Mouse (Mus musculus) A20 (cell line): Measurements from ENCODE around the gene Hecw2.
A peak's percentile ranks its signal among the peaks of the same experiment; 100 is the strongest.

Experiments used
- DNase-seq: peaks from one replicate; pipeline ENCODE4 v3.0.0-alpha.2; 2011; ENCODE audit warnings: low read depth, low spot score

Hecw2 gene

DNA sequence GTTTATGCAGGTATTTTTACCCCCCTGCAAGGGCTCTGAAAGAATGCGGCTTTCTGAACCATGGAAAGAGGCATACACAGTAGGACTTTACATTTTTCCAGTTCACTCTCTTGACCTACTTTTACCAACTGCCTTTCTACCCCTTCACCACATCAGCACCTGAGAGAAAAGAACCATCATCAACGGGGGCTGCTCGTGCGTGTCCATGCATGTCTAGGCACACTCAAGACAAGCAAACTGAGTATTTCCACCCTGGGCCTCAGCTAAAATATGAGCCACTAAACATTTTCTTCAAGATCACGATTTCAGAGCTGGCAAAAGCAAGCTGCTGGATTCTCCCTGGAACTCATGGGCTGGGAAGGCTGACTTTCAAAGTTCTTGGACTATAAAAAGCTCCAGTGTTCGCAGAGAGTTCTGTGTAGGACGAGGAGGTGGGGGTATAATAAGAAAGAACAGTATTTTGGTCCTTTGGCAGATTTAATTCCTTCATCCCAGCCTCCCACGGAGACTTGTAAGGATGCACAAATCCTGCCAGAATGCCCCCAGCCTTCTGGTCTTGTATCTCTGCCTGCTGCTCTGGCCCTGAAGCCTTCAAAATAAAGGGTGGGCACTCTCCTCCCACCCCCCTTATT is 76.5 kb downstream of the Hecw2 start:
- DNase-seq = no peak

DNA sequence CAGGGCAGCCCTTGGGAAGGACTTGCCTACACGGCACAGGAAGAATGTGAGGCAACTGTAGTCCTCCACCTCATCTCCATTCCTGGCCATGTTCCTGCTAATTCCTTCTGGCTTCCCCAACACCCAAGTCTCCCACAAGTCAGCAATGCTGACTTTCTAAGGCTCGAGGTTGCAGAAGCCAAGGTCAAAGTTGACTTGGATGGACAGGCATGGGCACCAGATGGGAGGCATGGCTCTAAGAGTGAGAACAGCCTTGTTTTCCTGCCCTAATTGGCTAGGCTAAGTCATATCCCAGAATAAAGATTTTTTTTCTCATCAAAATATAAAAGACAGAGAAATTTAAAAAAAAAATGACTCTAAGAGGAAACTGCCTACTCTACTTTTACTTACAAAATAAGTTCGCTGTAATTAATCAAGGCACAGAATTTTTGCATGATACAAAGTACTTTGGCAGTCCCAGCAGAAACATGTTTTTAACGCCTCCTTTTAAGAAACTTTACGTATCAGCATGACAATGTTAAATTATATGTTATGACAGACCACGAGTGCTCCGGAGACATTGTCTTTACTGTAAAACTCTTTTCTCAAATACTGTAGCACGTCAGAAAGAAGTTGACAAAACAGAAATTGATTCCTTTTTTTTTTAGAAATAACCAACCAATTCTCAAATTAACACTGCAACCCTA is 83.9 kb downstream of the Hecw2 start:
- DNase-seq = no peak

- no peak for DNase-seq
Observed at GRCm38 (mm10) chr1:54109255-54109654, 85.7 kb downstream of the Hecw2 start.

DNA sequence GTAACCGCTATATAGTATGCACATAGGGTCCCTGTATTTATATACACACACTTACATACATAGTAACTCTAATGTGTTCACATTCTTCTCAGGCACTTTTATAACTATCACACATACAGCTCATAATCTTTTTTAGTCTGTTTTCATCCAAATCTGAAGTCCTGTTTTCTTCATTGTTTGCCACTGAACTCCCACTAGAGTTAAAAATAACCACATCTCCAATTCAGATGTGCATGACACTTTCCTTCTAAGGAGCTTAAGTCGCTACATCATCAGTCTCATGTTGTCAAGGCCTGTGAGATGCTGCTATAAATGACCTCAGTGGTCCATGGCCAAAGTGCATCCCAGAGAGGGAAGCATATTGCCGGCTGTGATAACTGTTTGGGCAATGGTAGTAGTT is 88.2 kb downstream of the Hecw2 start:
- no peak for DNase-seq

GRCm38 (mm10) chr1:54079708-54080107 is 115.3 kb downstream of the Hecw2 start:
- DNase-seq = no peak

DNA sequence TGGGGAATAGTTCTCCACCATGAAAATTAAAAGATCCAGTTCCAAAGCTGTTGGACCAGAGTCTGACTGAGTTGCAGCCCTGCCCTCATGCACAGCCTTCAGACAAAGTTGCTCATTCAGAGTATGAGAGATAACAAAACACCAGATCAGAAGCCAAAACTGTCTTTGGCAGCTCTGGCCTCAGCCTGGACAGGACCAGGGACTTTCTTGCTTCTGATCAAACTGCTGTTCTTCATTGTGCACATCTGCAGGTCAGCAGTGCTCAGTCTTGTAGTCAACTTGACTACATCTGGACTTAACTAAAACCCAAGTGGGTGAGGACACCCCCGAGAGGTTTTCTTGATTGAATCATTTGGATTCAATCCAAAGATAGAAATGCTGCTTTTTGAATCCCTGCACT is 120.5 kb downstream of the Hecw2 start:
- DNase-seq = no peak

- no peak for DNase-seq
Observed at GRCm38 (mm10) chr1:54070121-54070520, 124.8 kb downstream of the Hecw2 start.

DNA sequence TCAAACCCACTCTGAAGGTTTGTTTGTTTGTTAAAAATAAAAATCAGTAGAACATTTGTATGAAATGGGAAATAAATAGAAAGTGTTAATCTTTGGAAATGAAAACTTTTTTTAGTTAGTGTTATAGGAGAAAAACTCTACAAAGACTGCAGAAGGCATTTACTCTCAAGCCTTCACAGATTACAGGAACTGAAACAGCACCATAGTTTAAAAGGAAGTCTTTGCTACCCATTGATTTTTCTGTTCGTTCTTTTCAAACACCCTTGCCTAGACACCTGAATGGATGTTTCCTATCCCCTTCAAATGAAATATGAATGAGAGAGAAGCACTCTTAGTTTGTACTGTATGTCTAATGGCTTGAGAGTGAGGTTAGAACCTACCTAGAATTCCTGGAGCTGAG is 126.7 kb downstream of the Hecw2 start:
- peak; percentile 17 for DNase-seq

DNA sequence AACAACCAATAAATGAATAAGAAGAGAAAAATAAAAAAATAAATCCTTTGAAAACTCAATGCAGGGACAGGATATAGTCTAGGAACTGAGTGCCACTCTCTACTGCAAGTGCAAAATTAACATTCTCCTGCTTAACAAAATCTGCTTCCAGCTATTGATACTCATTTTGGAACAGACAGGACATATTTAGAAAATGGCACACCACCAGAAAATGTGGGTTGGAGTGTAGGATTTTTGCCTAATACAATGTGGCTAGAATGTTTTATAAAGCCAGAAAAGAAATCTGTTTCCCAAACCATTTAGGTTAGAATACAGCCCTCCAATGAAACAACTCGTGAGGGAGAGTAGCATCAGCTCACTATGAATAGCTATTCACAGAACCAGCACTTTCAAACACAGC is 129.5 kb downstream of the Hecw2 start:
- DNase-seq = no peak

- DNase-seq = no peak
Observed at GRCm38 (mm10) chr1:54061078-54061477, 133.9 kb downstream of the Hecw2 start.

- no peak for DNase-seq
Observed at GRCm38 (mm10) chr1:54059731-54060130, 135.2 kb downstream of the Hecw2 start.

DNA sequence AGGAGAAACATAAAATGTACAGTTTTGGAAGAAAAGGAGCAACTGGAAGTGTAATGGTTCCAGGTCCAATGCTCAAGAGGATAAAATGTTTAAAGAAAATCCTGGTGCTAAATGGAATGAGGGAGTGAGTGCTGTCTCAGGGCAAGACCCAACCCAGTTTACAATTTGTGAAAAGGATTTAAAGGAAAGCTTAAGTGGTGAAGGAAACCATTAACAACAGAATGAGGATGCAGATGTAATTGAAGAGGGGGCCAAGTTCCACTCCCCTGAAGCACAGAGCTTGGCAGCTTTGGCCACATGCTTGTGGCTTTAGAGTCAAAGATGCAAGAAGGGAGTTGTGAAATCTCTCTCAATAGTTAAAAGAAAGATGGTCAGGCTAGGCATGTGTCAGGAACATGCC is 142.2 kb downstream of the Hecw2 start:
- no peak for DNase-seq

DNA sequence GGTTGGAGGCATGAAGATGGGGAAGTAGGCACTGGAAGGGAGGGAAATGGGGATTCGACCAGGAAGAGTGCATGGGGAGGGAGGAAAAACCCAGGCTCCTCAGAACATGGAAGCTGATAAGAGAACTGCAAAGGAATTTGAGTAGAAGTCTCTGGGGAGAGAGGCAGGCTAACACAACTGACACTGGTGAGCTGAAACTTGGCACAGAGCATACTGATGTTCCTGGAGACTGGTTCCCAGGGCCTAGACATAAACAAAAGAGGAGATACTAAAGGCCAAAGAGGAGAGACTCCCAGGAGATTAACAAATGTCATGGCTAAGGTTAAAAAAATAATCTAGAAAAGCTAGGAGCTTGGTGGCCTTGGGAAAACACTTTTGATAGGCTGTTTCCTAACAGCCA is 148.0 kb downstream of the Hecw2 start:
- DNase-seq = no peak

GRCm38 (mm10) chr1:54039062-54039461 is 155.9 kb downstream of the Hecw2 start:
- peak; percentile 48 for DNase-seq

- no peak for DNase-seq
Observed at GRCm38 (mm10) chr1:54017686-54018085, 177.3 kb downstream of the Hecw2 start.

DNA sequence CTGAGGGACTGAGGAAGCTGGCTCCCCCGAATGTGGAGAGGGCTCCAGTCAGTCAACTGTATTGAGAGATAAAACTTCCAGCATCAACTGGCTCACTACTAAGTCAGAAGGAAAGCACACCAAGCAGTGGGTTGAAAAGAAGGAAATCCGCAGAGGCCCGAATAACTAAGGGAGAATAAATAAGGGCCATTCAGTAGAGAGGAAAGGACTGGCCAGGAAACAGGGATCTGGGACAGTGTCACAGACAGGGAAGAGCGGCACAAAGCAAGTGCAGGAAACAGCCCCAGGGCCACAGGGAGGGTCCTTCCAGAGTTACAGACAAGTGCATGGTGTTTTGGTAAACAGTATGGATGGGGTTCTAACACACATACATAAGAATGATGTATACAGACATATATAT is 179.2 kb downstream of the Hecw2 start:
- DNase-seq = no peak

DNA sequence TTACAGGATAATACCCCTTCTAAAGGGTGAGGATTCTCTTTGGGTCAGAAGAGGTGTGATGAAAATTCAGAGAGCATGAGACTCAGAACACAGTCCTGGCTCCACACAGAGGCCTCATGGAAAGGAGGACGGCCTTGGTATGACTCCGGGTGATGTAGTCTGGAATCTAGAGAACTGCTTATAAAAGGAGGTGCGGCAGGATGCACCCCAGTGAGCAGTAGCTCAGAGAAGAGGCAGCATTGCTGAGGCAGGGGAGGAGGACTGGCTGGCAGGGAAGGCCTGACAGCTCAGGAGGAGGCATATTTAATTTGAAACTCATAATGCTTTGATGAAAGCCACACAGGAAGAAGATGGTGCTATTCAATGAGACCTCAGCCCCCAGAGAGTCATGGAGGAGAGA is 182.6 kb downstream of the Hecw2 start:
- DNase-seq = no peak

DNA sequence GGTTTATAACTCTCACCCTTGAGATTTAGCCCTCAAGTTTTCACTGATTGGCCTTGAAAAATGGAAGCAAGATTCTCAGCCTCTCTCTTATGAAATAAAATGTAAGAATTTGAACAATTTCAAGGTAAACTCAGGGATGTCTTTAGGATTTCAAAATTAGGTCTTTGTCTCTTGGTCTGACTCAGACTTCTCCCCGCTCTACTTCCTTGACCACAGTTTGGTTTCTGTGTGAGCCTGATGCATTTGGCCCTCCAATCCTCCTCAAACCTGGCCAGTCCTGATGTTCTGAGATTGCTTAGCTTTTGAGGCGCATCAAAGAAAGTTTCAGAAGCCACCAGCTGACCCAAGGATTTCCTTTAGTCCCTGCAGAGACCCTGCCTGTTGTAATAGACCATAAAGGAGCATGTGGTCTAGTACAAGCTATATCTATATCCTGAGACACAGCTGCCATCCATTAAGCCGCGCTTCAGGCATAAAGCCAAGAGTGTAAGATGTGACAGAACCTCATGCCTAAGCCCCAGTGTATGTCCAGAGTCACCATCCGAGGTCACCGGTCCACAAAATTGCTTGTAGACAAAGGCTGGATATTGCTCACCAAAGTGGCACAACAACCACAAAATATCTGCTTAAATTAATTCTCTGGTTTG is 185.4 kb downstream of the Hecw2 start:
- DNase-seq = no peak

DNA sequence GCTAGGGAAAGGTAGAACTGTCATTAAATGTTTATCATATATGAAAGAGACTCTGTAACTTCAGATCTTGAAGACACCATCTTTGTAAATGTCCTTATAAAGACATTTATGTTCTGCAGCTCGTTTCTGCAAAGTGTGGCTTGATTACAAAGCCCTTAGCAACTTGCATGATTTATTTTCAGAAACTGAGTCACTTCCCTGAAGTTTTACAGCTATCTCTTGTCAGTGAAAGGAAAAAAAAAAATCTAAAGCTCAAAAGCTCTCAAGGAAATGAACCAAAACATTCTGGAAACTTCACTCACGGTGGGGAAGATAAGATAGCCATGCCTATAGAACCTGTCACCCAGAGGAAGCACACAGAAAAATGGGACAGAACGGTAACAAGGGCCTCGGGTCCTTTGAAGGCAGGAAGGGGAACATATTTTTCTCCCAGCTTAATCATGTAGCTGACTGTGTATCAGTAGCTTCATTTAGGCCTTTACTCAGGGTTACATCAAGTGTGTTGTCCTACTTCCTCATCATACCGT is 189.0 kb downstream of the Hecw2 start:
- DNase-seq = no peak

- no peak for DNase-seq
Observed at GRCm38 (mm10) chr1:54003288-54003687, 191.7 kb downstream of the Hecw2 start.

DNA sequence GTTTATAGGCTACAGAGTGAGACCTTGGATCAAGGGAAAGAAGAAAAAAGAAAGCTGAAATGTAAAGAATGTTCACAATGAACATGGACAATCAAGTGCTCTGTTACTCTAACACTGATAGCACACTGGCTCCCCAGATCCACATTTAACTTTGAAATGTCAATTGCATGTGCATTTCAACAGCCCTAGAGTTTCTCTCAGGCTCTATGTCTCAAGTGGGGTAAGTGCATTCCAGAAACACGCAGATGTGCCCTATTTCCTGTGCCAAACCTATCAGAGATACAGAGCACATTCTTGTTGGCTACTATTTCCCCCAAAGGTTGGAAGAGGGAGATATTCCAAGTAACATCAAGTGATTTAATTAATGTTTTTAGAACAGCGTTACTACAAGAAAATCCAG is 192.9 kb downstream of the Hecw2 start:
- DNase-seq = no peak

DNA sequence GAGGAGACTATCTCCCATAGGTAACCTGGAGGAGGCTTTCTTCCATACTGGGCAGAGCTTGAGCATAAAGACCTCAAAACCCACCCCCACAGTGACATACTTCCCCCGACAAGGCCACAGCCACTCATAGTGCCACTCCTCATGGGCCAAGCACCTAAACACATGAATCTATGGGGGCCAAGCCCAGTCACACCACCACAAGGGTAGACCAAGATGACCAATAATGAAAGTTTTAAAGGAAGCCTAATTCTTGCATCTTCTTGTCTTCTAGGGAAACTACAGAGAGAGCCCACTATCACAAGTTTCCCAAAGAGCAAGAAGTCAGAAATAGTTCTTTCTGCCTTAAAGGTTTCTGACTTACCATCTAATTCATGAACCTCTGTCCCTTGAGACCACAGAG is 197.7 kb downstream of the Hecw2 start:
- no peak for DNase-seq
